Mouse (Mus musculus): ENCODE data around the gene Sod3. TPM values are rescaled to one million over a fixed set of nuclear protein-coding genes. Genes with fewer than 3 reads are reported as not detected.

Gene Sod3
- polyA plus RNA-seq, 1 experiment = not detected

DNA sequence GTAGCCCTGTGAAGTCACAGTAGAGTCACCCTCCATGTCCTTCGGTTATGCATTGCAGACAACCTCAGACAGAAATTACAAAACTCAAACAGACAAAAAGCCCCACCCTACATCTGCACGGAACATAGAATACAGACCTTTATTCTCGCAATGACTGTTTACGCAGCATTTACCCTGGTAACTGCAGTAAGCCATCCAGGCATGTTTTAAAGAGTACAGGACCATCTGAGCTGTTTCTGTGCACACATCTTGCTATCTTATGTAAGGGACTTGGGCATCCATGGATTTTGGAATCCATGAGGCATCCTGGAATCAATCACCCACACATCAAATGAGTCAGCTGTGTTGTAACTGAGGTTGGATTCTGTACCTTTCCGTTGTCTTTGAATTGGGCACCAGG lies 2.3 kb downstream of the Sod3 start:
- TF ChIP-seq POLR2A (IDR thresholded peaks at IDR 0.05; ENCODE audit: borderline replicate concordance, control insufficient read depth, low read depth, low read length) (no peak), CTCF (IDR thresholded peaks at IDR 0.05; ENCODE audit: control insufficient read depth, insufficient read depth, low read length) (no peak)
- Histone ChIP-seq H3K4me3 (replicated peaks; ENCODE audit: control insufficient read depth, low read depth, low read length) (no peak overlapping the region), H3K4me1 (ENCODE audit: control insufficient read depth, insufficient read depth, low read length) (no peaks in the 10 kb centered on the region), H3K27ac (ENCODE audit: control insufficient read depth, insufficient read depth, low read depth, low read length, poor library complexity) (no peak overlapping the region)
- 78% methylated on average over 5 of the region's 5 CpGs for WGBS

DNA sequence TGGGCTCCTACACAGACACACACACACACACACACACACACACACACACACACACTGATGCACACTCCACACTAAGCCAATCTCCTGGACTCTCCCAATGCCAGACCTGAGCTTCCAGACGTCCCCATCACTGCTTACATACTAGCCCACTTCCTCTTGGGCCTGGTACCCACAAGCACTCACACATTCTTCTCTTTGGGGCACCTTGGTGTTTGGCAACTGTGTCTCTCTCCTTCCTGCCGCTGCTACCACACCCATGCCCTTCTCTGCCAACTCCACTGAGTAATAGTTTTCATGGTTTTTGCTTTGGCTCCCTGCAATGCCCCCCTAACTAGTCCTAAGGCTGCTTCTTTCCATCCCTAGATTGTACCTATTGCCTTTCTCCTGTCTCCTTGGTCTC lies 3.1 kb downstream of the Sod3 start:
- no peaks in the 10 kb centered on the region for H3K4me1 ChIP-seq (ENCODE audit: control insufficient read depth, insufficient read depth, low read length)
- whole genome bisulfite sequencing = 22% methylated on average over 2 of the region's 2 CpGs
- H3K27ac ChIP-seq (ENCODE audit: control insufficient read depth, insufficient read depth, low read depth, low read length, poor library complexity) = no peak overlapping the region
- H3K4me3 ChIP-seq (replicated peaks; ENCODE audit: control insufficient read depth, low read depth, low read length) = no peak overlapping the region
- TF ChIP-seq POLR2A (IDR thresholded peaks at IDR 0.05; ENCODE audit: borderline replicate concordance, control insufficient read depth, low read depth, low read length) = no peak
- no peak for TF ChIP-seq CTCF (IDR thresholded peaks at IDR 0.05; ENCODE audit: control insufficient read depth, insufficient read depth, low read length)

DNA sequence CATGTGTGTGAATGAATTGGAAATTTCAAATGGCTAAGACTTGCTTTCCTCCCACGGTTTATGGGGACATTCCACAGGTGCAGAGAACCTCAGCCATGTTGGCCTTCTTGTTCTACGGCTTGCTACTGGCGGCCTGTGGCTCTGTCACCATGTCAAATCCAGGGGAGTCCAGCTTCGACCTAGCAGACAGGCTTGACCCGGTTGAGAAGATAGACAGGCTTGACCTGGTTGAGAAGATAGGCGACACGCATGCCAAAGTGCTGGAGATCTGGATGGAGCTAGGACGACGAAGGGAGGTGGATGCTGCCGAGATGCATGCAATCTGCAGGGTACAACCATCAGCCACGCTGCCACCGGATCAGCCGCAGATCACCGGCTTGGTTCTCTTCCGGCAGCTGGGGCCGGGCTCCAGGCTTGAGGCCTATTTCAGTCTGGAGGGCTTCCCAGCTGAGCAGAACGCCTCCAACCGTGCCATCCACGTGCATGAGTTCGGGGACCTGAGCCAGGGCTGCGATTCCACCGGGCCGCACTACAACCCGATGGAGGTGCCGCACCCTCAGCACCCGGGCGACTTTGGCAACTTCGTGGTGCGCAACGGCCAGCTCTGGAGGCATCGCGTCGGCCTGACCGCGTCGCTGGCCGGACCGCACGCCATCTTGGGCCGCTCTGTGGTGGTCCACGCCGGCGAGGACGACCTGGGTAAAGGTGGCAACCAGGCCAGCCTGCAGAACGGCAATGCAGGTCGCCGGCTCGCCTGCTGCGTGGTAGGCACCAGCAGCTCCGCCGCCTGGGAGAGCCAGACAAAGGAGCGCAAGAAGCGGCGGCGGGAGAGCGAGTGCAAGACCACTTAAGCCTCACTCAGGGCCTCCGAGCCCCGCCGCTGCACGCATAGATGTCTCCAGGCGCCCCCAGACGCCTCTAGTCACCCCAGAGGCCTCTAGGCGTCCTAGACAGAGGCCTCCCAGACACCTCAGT lies 4.6 kb downstream of the Sod3 start:
- WGBS = 62% methylated on average over 63 of the region's 63 CpGs
- no peak overlapping the region for H3K4me3 ChIP-seq (replicated peaks; ENCODE audit: control insufficient read depth, low read depth, low read length)
- no peak overlapping the region for H3K27ac ChIP-seq (ENCODE audit: control insufficient read depth, insufficient read depth, low read depth, low read length, poor library complexity)
- TF ChIP-seq POLR2A (IDR thresholded peaks at IDR 0.05; ENCODE audit: borderline replicate concordance, control insufficient read depth, low read depth, low read length) (no peak), CTCF (IDR thresholded peaks at IDR 0.05; ENCODE audit: control insufficient read depth, insufficient read depth, low read length) (no peak)
- H3K4me1 ChIP-seq (ENCODE audit: control insufficient read depth, insufficient read depth, low read length) = no peaks in the 10 kb centered on the region

DNA sequence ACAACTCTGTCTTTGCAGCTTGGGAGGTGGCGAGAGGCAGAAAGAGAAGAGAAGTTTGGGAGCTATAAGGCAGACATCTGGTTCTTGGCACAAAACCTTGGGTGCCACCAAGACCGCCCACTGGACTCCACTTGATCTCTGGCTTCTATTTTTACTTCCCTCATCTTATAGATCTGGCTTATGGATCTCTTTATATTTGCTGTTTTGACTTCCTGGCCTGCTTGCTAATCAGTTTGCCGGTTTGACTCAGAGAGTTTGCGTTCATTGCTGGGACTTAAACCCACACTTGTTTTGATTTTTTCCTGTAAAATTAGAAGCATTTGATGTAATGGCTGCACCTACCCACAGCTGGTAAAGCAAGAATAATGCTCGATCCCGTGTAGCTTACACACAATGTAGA lies 7.3 kb downstream of the Sod3 start:
- WGBS = 87% methylated on average over 6 of the region's 6 CpGs
- Histone ChIP-seq H3K27ac (ENCODE audit: control insufficient read depth, insufficient read depth, low read depth, low read length, poor library complexity) (no peak overlapping the region), H3K4me3 (replicated peaks; ENCODE audit: control insufficient read depth, low read depth, low read length) (no peak overlapping the region), H3K4me1 (ENCODE audit: control insufficient read depth, insufficient read depth, low read length) (no peaks in the 10 kb centered on the region)
- no peak for TF ChIP-seq CTCF (IDR thresholded peaks at IDR 0.05; ENCODE audit: control insufficient read depth, insufficient read depth, low read length)
- TF ChIP-seq POLR2A (IDR thresholded peaks at IDR 0.05; ENCODE audit: borderline replicate concordance, control insufficient read depth, low read depth, low read length) = no peak

DNA sequence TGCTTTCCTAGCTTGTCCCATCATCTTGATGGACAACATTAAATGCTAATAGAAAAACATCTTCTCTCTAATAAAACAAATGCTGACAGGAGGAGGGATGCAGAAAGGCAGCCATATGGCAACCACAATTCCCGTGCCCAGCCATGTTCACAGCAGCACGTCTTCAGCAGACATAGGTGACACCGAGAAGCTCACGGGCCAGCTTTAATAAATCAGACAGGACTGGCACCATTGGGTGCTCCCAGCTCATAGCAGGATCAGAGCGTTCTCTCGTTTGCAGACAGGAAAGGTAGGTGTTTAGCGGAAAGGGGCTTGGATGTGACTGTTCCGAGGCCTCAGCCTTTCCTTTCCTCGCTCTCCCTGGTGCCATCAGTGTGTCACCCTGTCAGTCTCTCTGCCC lies 12.3 kb downstream of the Sod3 start:
- no peaks in the 10 kb centered on the region for H3K4me1 ChIP-seq (ENCODE audit: control insufficient read depth, insufficient read depth, low read length)
- no peak overlapping the region for H3K27ac ChIP-seq (ENCODE audit: control insufficient read depth, insufficient read depth, low read depth, low read length, poor library complexity)
- TF ChIP-seq POLR2A (IDR thresholded peaks at IDR 0.05; ENCODE audit: borderline replicate concordance, control insufficient read depth, low read depth, low read length) = no peak
- TF ChIP-seq CTCF (IDR thresholded peaks at IDR 0.05; ENCODE audit: control insufficient read depth, insufficient read depth, low read length) = no peak
- 90% methylated on average over 9 of the region's 9 CpGs for WGBS
- no peak overlapping the region for H3K4me3 ChIP-seq (replicated peaks; ENCODE audit: control insufficient read depth, low read depth, low read length)

DNA sequence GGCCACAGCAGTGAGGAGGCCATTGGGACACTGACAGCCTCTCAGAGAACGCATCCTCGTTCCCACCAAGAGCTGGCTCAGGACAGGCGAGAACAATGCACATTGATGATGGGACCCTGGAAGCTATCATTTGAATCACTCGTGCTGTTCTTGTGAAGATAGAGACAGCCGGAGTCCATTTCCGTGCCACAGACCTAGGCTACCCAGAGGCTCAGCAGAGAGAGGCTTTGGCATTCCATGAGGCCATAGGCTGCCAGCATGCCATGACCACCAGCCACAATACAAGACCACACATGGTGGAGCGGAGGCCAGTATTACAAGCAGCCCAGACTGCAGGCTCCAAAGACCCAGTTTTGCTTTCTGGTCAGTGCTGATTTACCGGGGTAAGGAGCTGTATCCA lies 19.2 kb downstream of the Sod3 start:
- Histone ChIP-seq H3K4me1 (ENCODE audit: control insufficient read depth, insufficient read depth, low read length) (no peaks in the 10 kb centered on the region), H3K4me3 (replicated peaks; ENCODE audit: control insufficient read depth, low read depth, low read length) (no peak overlapping the region), H3K27ac (ENCODE audit: control insufficient read depth, insufficient read depth, low read depth, low read length, poor library complexity) (no peak overlapping the region)
- no peak for TF ChIP-seq CTCF (IDR thresholded peaks at IDR 0.05; ENCODE audit: control insufficient read depth, insufficient read depth, low read length)
- TF ChIP-seq POLR2A (IDR thresholded peaks at IDR 0.05; ENCODE audit: borderline replicate concordance, control insufficient read depth, low read depth, low read length) = no peak
- 87% methylated on average over 8 of the region's 8 CpGs for WGBS

GRCm38 (mm10) chr5:52383748-52384147 lies 20.2 kb downstream of the Sod3 start:
- TF ChIP-seq POLR2A (IDR thresholded peaks at IDR 0.05; ENCODE audit: borderline replicate concordance, control insufficient read depth, low read depth, low read length) = no peak
- TF ChIP-seq CTCF (IDR thresholded peaks at IDR 0.05; ENCODE audit: control insufficient read depth, insufficient read depth, low read length) = no peak
- Histone ChIP-seq H3K27ac (ENCODE audit: control insufficient read depth, insufficient read depth, low read depth, low read length, poor library complexity) (no peak overlapping the region), H3K4me1 (ENCODE audit: control insufficient read depth, insufficient read depth, low read length) (no peaks in the 10 kb centered on the region), H3K4me3 (replicated peaks; ENCODE audit: control insufficient read depth, low read depth, low read length) (no peak overlapping the region)
- 85% methylated on average over 5 of the region's 5 CpGs for WGBS

GRCm38 (mm10) chr5:52386016-52386415 lies 22.4 kb downstream of the Sod3 start:
- Histone ChIP-seq H3K4me1 (ENCODE audit: control insufficient read depth, insufficient read depth, low read length) (no peaks in the 10 kb centered on the region), H3K4me3 (replicated peaks; ENCODE audit: control insufficient read depth, low read depth, low read length) (no peak overlapping the region), H3K27ac (ENCODE audit: control insufficient read depth, insufficient read depth, low read depth, low read length, poor library complexity) (no peak overlapping the region)
- 53% methylated on average over 2 of the region's 2 CpGs for WGBS
- TF ChIP-seq CTCF (IDR thresholded peaks at IDR 0.05; ENCODE audit: control insufficient read depth, insufficient read depth, low read length) (no peak), POLR2A (IDR thresholded peaks at IDR 0.05; ENCODE audit: borderline replicate concordance, control insufficient read depth, low read depth, low read length) (no peak)
